Mouse (Mus musculus) frontal cortex, postnatal 14 days (tissue): Measurements from ENCODE around the gene Sfr1.

ENCODE experiments used
- DNase-seq, 2 experiments: peaks; one replicate each; pipeline ENCODE4 v3.0.0; 2022; ENCODE audit warnings: low spot score in 2 of 2

The Sfr1 gene

DNA sequence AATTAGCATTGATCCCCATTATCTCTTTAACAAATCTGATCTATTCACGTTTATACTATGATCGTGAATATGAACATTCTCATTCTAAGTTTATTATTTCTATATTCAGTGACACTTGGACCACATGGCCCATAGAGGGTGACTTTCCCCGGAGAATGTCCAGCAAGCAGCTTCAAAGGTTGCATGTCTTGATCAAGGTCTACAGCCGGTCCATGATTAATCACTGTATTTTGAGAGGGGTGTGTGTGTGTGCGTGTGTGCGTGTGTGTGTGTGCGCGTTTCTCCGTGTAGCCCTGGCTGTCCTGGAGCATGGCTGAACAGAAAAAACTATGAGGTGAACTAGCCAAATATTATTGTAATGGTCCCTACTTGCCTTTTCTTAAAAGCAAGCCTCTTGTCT lies 21.0 kb downstream of the Sfr1 start:
- DNase-seq, result no peak

DNA sequence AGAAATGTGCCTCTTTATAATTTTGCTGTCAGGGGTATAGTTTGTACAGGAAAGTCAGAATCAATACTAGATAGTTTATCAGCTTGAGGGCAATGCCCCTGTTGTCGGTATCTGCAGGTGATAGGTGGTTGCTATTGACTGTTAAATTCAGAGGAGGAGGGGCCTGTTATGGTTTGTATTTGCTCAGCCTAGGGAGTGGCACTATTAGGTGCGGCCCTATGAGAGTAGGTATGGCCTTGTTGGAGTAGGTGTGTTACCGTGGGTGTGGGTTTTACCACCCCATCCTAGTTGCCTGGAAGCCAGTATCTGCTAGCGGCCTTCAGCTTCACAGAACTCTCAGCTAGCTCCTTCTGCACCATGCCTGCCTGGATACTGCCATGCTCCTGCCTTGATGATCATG lies 22.4 kb downstream of the Sfr1 start:
- no peak for DNase-seq

DNA sequence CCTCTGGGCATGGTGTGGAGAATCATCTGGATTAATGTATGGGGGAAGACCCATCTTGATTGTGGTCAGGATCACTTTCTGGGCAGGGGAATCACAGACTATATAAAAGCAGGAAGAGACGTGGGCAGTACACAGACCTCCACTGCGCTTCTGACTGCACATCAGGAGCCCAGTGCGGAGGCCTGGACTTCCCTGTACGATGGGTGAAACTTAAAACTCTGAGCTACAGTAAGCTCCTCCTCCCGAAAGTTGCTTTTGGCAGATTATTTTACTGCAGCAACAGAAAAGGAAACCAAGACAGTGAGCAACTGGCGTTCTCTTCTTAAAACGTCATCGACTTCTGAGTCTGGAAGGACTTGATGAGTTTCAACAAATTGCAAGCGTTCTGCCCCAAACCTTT lies 23.4 kb downstream of the Sfr1 start:
- DNase-seq, result no peak

DNA sequence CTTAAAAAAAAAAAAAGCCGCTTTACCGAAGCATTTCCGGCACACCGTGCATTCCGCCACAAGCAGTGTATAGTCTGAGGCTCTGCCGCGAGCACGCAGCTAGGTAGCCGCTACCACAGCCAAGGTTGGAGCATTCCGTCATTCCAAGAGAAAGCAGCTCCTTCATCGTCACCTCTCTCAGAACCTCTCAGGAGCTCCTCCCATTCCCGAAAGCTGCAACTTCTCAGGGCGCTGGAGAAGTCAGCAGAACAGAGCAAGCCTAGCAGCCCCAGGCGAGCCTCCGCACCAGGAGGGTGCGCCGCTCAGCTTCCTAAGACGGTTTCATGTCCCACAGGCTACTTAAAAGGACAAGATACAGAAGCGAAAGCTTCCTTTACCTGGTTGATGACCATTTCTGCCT lies 24.1 kb downstream of the Sfr1 start:
- DNase-seq, result no peak

DNA sequence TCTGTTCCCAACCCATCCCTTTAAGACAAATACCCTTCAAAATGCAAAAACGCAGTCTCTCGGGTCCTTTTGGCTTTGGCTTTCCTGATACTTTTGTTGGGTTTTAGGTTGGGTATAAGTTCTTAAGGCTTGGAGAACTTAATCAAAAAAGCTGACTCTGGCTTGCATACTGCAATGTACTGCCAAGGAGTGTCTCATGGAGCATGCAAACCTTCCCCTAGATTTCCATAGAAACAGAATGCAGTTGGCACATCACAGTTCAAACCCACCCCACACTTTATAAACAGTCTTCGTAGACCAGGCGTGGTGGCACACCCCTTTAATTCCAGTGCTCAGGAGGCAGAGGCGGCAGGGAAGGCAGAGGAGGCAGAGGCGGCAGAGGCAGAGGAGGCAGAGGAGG lies 46.4 kb downstream of the Sfr1 start:
- DNase-seq, result no peak

DNA sequence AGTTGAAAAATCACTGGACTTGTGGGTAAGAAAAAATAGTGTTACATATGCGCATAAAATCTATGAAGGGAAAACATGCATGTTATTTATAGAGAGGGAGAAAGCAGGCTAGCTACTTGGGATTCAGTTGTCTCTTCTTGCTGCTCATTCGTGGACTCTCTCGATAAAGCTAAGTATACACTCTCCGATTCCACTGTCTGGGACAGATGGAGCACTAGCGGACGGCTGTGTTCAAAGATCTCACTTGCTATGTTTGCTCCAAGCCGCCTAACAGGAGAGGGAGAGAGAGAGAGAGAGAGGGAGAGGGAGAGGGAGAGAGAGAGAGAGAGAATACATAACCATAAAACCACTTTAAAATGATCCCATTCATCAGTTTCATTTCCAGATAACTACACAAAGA lies 48.7 kb downstream of the Sfr1 start:
- no peak for DNase-seq

DNA sequence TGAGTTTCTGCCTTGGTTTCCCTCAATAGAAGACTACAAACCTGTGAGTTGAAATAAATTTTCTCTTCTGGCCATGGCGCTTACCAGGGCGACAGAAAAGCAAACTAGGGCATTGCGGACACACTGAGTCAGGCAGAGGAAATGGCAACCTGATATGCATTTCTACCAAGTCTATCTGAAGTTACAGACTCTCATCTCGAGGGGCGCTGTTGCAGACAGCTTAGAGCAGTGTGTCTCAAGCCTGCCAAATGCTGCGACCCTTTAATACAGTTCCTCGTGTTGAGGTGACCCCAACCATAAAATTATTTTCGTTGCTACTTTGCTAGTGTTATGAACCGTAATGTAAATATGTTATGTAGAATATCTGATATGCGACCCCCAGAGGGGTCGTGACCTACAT lies 49.5 kb downstream of the Sfr1 start:
- DNase-seq, result no peak

DNA sequence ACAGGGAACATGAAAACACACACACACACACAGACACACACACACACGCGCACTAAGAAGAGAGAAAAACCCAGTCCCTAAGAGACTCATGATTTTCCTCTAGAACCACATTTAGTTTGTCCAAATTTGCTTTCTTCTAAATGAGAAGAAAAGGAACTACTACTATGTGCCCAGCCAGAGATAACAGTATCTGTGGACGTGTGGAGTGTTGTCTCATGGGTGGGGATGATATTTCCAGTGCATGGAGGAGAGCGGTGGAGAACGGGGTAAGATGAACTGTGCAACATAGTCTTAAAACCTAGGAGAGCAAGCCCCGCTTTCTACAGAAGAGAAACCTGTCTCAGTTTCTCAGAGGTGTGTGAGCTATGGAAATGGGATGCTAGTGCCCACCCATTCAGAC lies 52.4 kb downstream of the Sfr1 start:
- no peak for DNase-seq
